Mouse (Mus musculus) ES-Bruce4 (cell line): ENCODE data around the gene Myo1c. TPM values are rescaled to one million over a fixed set of nuclear protein-coding genes. Genes with fewer than 3 reads are reported as not detected.

Experiments used
- H3K27ac ChIP-seq: 2 replicates; pipeline ENCODE4 v1.5.1; 2012; ENCODE audit warnings: low read length, inconsistent platforms; ENCODE audit not compliant: insufficient read depth
- H3K27me3 ChIP-seq: 2 replicates; pipeline ENCODE4 v1.6.1; 2012; ENCODE audit warnings: mild to moderate bottlenecking, low read length, inconsistent platforms; ENCODE audit not compliant: control insufficient read depth, poor library complexity, insufficient read depth, severe bottlenecking
- H3K36me3 ChIP-seq: 2 replicates; pipeline ENCODE4 v1.6.1; 2012; ENCODE audit warnings: inconsistent platforms, mild to moderate bottlenecking, low read length, moderate library complexity; ENCODE audit not compliant: control insufficient read depth, poor library complexity, insufficient read depth, severe bottlenecking
- H3K4me1 ChIP-seq: one replicate; pipeline ENCODE4 v1.8.1; 2011; ENCODE audit warnings: low read length; ENCODE audit not compliant: control insufficient read depth, insufficient read depth
- H3K4me3 ChIP-seq: 2 replicates; pipeline ENCODE4 v1.5.1; 2011; ENCODE audit warnings: low read depth, mild to moderate bottlenecking, low read length
- H3K9ac ChIP-seq: 2 replicates; pipeline ENCODE4 v1.6.1; 2012; ENCODE audit warnings: low read depth, mild to moderate bottlenecking, inconsistent platforms; ENCODE audit not compliant: poor library complexity, severe bottlenecking
- H3K9me3 ChIP-seq: replicated peaks from 2 replicates; pipeline ENCODE4 v1.6.1; 2012; ENCODE audit warnings: mild to moderate bottlenecking, low read length, inconsistent platforms; ENCODE audit not compliant: control insufficient read depth, poor library complexity, insufficient read depth, severe bottlenecking
- CTCF ChIP-seq: IDR thresholded peaks from one replicate; pipeline ENCODE4 v1.8.1; 2011; ENCODE audit warnings: low read depth, low read length
- EP300 ChIP-seq: IDR thresholded peaks from 2 replicates; pipeline ENCODE4 v1.6.1; 2011; ENCODE audit warnings: low read depth, low read length; ENCODE audit not compliant: insufficient read depth
- POLR2A ChIP-seq: IDR thresholded peaks from one replicate; pipeline ENCODE4 v1.8.1; 2011; ENCODE audit warnings: low read length; ENCODE audit not compliant: insufficient read depth
- polyA plus RNA-seq: library from polyadenylated mRNA; stranded (reverse); fragments of >200 nt; gene quantifications from 2 replicates; pipeline ENCODE4 v1.2.4, GENCODE M21; 2011; ENCODE audit warnings: low read depth; ENCODE audit not compliant: missing spikeins, insufficient read depth, insufficient read length

Gene Myo1c
- polyA plus RNA-seq, 1 experiment: 82.9 TPM

GRCm38 (mm10) chr11:75635315-75635714 is 15.0 kb upstream of the Myo1c start:
- Histone ChIP-seq H3K36me3 (no peaks in the 10 kb centered on the region), H3K9me3 (no peaks in the 10 kb centered on the region), H3K27me3 (no peaks in the 10 kb centered on the region), H3K9ac (no peak overlapping the region), H3K27ac (no peak overlapping the region), H3K4me1 (no peaks in the 10 kb centered on the region), H3K4me3 (no peak overlapping the region)
- TF ChIP-seq POLR2A (no peak), CTCF (no peak), EP300 (no peak)

GRCm38 (mm10) chr11:75643323-75643722 is 7.0 kb upstream of the Myo1c start:
- no peaks in the 10 kb centered on the region for H3K4me1 ChIP-seq
- no peak overlapping the region for H3K4me3 ChIP-seq
- TF ChIP-seq POLR2A (no peak), EP300 (no peak), CTCF (no peak)
- no peaks in the 10 kb centered on the region for H3K27me3 ChIP-seq
- no peak overlapping the region for H3K9ac ChIP-seq
- H3K36me3 ChIP-seq: no peaks in the 10 kb centered on the region
- no peaks in the 10 kb centered on the region for H3K9me3 ChIP-seq
- H3K27ac ChIP-seq: no peak overlapping the region

DNA sequence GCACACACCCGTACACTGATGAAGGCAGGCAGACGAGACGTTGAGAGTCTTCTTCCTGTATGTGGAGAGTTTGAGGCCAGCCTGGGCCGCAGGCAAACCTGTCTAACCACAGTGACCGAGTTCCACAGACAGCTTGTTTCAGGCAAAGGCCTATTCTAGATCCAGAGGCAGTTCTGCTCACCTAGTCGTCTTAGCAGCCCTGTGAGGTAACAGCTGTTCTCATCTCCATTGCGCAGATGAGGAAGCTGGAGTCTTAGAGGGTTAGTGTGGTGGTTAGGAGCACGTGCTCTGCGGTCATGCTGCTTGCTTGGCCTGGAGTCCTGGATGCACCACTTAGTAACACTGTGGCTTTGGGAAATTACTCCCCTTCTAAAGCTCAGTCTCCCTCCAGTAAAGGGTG is 5.6 kb upstream of the Myo1c start:
- no peak overlapping the region for H3K9ac ChIP-seq
- no peaks in the 10 kb centered on the region for H3K27me3 ChIP-seq
- H3K36me3 ChIP-seq: no peaks in the 10 kb centered on the region
- no peaks in the 10 kb centered on the region for H3K9me3 ChIP-seq
- no peak overlapping the region for H3K4me3 ChIP-seq
- H3K4me1 ChIP-seq: no peaks in the 10 kb centered on the region
- no peak for TF ChIP-seq CTCF
- no peak for TF ChIP-seq POLR2A
- TF ChIP-seq EP300: no peak
- no peak overlapping the region for H3K27ac ChIP-seq

DNA sequence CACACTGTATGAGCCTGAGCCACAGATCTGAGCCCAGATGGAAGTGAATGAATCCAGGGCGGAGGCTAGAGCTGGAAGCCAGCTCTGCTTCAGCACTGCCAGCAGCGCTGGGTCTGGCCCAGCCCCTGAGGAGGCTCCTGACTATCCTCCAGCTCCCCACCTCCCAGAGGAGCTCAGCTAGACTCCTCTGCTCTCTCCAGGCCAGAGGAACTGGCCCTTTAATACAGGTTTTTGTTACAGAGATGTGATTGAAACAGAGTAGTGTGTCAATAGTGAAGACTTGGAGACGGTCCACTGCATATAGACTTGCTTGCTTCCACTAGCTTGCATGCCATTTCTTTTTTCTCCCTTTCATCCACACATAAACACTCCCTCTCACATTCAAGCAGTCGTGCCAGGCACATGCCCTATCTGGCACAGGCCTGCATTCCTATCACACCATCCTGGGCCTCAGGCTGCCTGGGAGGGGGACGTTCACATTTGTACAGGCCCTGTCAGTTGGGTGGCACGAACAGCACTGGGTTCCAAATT is 2.6 kb upstream of the Myo1c start:
- H3K4me1 ChIP-seq: no peaks in the 10 kb centered on the region
- H3K9ac ChIP-seq: no peak overlapping the region
- H3K4me3 ChIP-seq: no peak overlapping the region
- no peak overlapping the region for H3K27ac ChIP-seq
- H3K36me3 ChIP-seq: no peaks in the 10 kb centered on the region
- H3K27me3 ChIP-seq: no peaks in the 10 kb centered on the region
- TF ChIP-seq EP300 (no peak), POLR2A (no peak), CTCF (no peak)
- H3K9me3 ChIP-seq: no peaks in the 10 kb centered on the region

DNA sequence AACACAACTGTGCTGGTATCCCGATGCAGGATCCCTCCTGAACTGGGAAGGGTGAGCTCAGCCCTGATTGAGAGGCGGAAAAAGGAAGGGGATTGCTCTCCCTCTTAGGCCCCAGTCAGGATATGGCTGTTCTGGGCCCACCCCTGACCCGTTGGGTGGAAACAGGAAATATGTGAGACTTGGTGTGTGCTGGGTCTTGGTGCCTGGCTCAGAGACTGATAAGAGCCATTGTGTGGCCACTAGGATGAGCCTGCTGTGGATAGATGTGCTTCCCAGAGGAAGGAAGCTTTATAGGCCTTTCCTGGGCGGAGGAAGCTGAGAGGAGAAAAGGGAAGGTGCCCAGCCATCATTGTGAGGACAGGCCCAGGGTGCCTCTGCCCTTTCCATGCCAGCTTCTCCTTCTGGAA is 1.1 kb upstream of the Myo1c start:
- Histone ChIP-seq H3K27ac (no peak overlapping the region), H3K4me3 (no peak overlapping the region), H3K27me3 (no peaks in the 10 kb centered on the region), H3K4me1 (no peaks in the 10 kb centered on the region), H3K9ac (no peak overlapping the region), H3K9me3 (no peaks in the 10 kb centered on the region), H3K36me3 (no peaks in the 10 kb centered on the region)
- TF ChIP-seq POLR2A (no peak), EP300 (no peak), CTCF (no peak)

- Histone ChIP-seq H3K4me1 (peaks cover 4% of the 10 kb centered on the region), H3K9me3 (no peaks in the 10 kb centered on the region), H3K27me3 (no peaks in the 10 kb centered on the region), H3K9ac (peak overlapping the region; percentile 77), H3K27ac (no peak overlapping the region), H3K36me3 (no peaks in the 10 kb centered on the region), H3K4me3 (peak overlapping the region; percentile 76)
- no peak for TF ChIP-seq CTCF
- no peak for TF ChIP-seq EP300
- TF ChIP-seq POLR2A: no peak
Observed at GRCm38 (mm10) chr11:75650958-75651425, 688 bp downstream of the Myo1c start.
